Mouse (Mus musculus): Measurements from ENCODE around the gene Bdnf. TPM values are rescaled to one million over a fixed set of nuclear protein-coding genes. Genes with fewer than 3 reads are reported as not detected.

The Bdnf gene
- total RNA-seq, 2 experiments from 2014 or later: 0.50 to 0.84 TPM

DNA sequence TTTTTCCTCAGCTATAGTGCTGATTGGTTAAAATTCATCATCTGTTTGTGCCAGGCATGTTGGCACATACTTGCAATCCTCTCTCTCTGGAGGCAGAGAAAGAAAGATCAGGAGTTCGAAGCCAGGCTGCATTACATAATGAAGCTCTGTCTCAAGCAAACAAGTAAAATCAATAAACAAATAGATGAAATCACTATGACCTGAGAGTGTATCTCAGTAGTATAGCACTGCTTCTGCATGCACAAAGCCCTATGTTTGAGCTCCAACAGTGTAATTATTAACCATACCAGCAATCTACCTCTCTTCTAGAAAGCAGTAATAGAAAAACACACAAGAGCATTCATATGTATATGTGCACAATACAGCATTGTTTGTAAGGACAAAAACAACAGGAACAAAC is 76.0 kb downstream of the Bdnf start:
- no peak for DNase-seq
- Histone ChIP-seq H3K4me3 (no peak overlapping the region), H3K27ac (no peak overlapping the region)
- TF ChIP-seq CTCF (IDR thresholded peaks at IDR 0.05): no peak
- intact Hi-C loops (cut with DNase I): no loop called here

DNA sequence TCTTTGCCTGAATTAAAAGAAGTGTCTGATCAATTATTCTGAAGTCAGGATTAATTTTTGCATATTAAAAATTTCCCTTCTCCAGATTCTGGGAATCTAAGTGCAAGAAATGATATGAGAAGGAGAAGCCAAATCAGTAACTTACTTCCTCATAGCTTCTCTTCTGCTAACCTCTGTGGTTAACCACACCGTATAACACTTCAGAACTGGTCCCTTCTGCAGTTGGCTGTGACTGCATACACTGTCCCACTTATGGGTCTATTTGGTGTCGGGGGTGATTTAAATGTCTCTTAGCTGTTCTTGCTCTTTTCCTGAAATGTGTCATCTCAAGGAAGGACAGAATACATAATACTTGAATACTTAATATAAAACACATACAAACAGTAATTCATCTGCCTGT is 81.8 kb downstream of the Bdnf start:
- no peak overlapping the region for H3K27ac ChIP-seq
- no peak overlapping the region for H3K4me3 ChIP-seq
- DNase-seq: no peak
- intact Hi-C loops (cut with DNase I): no loop called here
- no peak for TF ChIP-seq CTCF (IDR thresholded peaks at IDR 0.05)

DNA sequence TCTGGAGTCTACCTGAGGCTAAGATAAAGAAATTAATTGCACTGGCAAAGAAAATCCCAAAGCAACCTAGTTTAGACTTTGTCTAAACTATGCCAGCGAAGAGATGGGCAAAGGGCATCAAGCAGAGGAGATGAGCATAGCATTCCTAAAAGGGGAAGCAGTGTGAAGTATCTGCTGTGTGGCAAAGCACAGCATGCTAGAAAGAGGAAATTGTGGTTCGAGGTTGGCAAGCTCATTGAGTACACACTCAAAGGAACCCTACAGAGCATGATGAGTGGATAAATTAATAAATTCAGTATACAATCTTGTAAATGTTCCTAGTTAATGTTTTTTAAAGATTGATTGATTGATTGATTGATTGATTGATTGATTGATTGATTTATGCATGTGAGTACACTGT is 92.3 kb downstream of the Bdnf start:
- intact Hi-C loops (cut with DNase I): no loop called here

GRCm38 (mm10) chr2:109768814-109769213 is 94.3 kb downstream of the Bdnf start:
- no peak for DNase-seq
- Histone ChIP-seq H3K4me3 (no peak overlapping the region), H3K27ac (no peak overlapping the region)
- TF ChIP-seq CTCF (IDR thresholded peaks at IDR 0.05): no peak
- intact Hi-C loops (cut with DNase I): no loop called here

More for the DNA sequence above, 92.3 kb downstream of the Bdnf start:
- TF ChIP-seq CTCF (IDR thresholded peaks at IDR 0.05): no peak
- no peak for DNase-seq
- Histone ChIP-seq H3K27ac (no peak overlapping the region), H3K4me3 (no peak overlapping the region)

DNA sequence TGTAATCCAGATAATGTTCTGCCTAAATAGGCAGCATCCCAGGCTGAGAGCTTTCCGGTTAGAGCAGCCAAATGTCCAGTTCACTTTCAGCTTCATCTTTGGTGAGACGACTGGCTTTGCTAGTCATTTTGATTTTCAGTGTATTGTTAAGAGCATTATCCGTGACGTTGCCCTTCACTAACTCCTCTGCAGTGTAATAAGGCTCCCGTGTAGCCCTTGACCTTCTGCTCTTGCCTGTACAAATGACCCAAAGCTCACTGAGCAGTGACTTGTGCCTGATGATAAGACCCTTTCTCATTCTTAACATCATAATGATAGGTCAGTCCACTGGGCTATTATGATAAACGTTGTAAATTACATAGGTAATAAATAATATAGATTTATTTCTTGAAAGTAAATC is 101.9 kb downstream of the Bdnf start:
- no peak overlapping the region for H3K4me3 ChIP-seq
- H3K27ac ChIP-seq: no peak overlapping the region
- no peak for DNase-seq
- no peak for TF ChIP-seq CTCF (IDR thresholded peaks at IDR 0.05)
- intact Hi-C loops (cut with DNase I): no loop called here

Other genes with a start within 250 kb of the Bdnf start
- 10 to 100 TPM; 27.5 to 32.9 TPM for gene Lin7c, start 216.2 kb downstream of the Bdnf start, total RNA-seq (2021)
- 10 to 100 TPM; 28.9 to 30.4 TPM for gene Lgr4, start 242.9 kb downstream of the Bdnf start, total RNA-seq (2021)